Mouse (Mus musculus) adrenal gland, postnatal 36 days (tissue): ENCODE results near the gene Paxip1. TPM values are rescaled to one million over a fixed set of nuclear protein-coding genes. Genes with fewer than 3 reads are reported as not detected.
A peak's percentile ranks its signal among the peaks of the same experiment; 100 is the strongest.

Experiments used
- DNase-seq, 2 experiments: peaks; one replicate each; pipeline ENCODE4 v3.0.0; 2021; ENCODE audit warnings: mixed read lengths in 1 of 2
- long read RNA-seq, 2 experiments: library from polyadenylated mRNA; stranded (forward); transcript quantifications; one replicate each; pipeline ENCODE4 v2.0.0; 2021; ENCODE audit warnings: borderline sequencing depth in 2 of 2
- total RNA-seq, 2 experiments: library from RNA; stranded (reverse); gene quantifications; 2 replicates each; pipeline ENCODE4 v1.2.3; 2021

The Paxip1 gene
- total RNA-seq = 10 to 100 TPM; 23.7 to 28.0 TPM
- long read RNA-seq, experiment 1, full-length matches to known transcripts = 3 of 10 reads
- long read RNA-seq, experiment 1, partial matches to known transcripts = 3 of 10 reads
- long read RNA-seq, experiment 1, other reads (novel, unspliced or antisense) = 4 of 10 reads
- long read RNA-seq, experiment 2, full-length matches to known transcripts = 3 of 7 reads
- long read RNA-seq, experiment 2, partial matches to known transcripts = 3 of 7 reads
- long read RNA-seq, experiment 2, other reads (novel, unspliced or antisense) = 1 of 7 reads

GRCm38 (mm10) chr5:27791303-27792172 lies at the start of gene Paxip1:
Gene Paxip1 (minus strand): TSS chr5:27791691.
- peak; percentile 97 to 98 for DNase-seq

DNA sequence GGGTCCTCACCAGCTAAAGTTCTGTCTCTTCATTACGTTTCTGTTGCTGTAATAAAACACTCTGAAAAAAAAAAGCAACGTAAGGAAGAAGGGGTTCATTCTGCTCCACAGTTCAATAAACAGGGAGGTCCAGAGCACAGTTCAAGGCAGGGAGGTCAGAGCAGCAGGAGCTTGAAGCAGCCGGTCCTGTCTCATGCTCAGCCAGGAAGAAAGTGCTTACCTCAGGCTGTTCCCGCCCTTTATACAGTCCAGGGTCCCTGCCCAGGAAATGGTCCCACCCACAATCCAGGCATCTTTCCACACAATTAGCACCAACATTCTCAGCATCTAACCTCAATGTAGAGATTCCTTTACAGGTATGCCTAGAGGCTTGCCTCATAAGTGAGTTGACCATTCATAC lies 46.6 kb upstream of the Paxip1 start:
- no peak for DNase-seq

- DNase-seq = no peak
These were observed 43.6 kb upstream of the Paxip1 start for GRCm38 (mm10) chr5:27835096-27835495.

- DNase-seq = no peak
These were observed 36.5 kb upstream of the Paxip1 start for GRCm38 (mm10) chr5:27827971-27828370.

GRCm38 (mm10) chr5:27821161-27821560 lies 29.7 kb upstream of the Paxip1 start:
- DNase-seq = no peak

DNA sequence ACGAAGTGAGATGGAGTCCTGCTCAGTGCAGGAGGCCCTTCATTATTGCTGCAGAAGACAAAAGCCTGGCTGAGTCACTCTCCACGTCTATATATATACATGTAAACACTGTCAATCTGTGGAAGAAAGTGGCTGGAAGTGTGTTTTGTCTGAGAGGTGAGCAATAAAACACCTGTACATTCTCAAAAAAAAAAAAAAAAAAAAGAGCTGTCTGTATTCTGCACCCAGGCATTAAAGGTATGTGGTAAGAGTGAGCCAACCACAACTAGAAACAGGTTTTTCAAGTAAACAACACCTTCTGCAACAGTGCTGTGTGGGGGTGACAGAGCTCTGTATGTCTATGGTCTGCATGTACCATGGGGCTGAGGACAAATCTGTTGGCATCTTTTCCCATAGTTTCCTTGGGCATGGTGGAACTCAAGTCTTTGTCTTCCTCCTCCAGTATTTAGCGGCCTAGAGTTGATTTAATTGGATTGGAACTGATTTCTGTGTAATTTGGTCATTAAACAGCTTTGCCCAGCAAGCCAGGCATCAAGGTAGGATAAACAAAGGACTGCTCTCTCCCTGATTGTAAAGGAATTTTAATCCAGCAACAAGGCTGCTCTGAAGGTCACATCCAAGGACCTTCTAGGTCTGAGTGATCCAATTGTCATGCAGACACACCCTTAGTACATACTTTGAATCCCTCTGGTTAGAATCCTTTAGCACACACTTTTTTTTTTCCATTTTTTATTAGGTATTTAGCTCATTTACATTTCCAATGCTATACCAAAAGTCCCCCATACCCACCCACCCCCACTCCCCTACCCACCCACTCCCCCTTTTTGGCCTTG lies 27.6 kb upstream of the Paxip1 start:
- no peak for DNase-seq

GRCm38 (mm10) chr5:27814282-27814681 lies 22.8 kb upstream of the Paxip1 start:
- no peak for DNase-seq

GRCm38 (mm10) chr5:27793923-27794322 lies 2.4 kb upstream of the Paxip1 start:
- peak; percentile 59 to 71 for DNase-seq

GRCm38 (mm10) chr5:27792531-27793205 lies 1.2 kb upstream of the Paxip1 start:
- DNase-seq = no peak

- no peak for DNase-seq
These were observed 631 bp upstream of the Paxip1 start for GRCm38 (mm10) chr5:27792173-27792470.

DNA sequence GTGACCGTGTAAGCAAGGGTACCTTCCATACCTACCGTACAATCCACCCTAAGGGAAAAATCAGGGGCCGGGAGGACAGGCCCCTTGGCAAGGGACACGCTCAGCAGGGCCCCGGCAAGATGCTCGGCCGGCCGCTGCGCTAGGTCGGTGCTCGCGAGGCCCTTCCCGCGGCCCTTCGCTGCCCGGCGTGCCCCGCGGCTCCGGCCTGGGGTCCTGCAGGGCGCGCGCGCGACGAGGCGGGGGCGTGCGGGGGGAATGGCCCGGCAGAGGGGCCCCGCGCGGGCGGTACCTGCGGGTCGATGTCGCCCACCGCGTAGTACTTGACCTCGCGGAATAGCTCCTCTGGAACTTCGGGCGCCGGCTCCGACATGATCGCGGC lies 592 bp downstream of the Paxip1 start:
- peak; percentile 90 to 95 for DNase-seq

DNA sequence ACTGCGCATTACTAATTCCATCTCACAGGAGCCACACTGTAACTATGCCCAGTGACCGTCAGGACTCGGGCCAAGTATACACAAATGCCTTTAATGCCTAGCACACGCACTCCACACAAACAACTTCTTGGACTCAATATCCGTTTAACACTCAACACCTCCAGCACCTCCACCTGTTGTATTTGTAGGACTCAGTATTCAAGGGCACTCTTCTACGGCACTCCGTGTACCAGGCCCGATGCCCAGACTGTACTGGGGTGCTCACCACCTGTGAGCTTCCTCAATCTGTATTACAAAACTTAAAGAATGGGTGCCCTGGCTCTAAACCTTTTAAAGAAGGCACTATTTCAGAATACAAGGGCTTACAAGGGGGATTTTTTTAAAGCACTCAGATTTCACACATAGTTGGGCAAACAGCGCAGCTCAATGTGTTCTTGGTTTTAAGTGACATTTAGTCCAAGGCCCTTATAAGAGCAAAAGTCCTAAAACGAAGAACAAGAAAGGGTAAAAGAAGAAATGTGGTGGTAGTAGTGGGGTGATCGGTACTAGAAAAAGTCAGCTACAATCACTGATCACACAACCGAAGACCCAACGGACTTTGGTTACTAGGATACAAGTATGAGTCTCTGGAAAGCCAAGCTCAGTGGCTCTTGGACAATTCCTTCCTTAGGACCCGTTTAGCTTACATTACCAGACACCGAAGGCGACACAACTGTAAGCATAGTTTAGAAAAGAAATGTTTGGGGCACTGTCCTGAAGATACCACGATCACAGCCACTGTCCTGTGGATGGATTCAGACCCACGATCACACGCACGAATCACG lies 1.2 kb downstream of the Paxip1 start:
- DNase-seq = peak in 1 of 2 experiments; percentile 7

GRCm38 (mm10) chr5:27789586-27789985 lies 1.9 kb downstream of the Paxip1 start:
- DNase-seq = no peak

DNA sequence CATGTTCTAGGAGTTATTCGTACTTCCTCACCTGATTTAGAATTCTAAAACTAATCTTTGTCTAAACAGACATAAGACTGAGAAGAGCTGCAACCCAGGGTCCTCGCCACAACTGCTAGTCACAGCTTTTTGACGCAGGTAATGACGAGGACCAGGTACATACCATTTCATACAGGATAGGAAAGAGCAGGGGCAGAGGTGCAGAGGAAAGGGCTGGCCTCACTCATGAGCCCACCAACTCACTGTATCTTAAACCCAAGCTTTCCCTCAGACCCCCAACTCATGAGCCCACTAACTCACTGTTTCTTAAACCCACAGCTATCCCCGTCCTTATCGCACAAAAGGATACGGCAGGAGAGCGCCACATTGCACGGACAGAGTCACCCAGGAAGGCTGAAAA lies 8.1 kb downstream of the Paxip1 start:
- no peak for DNase-seq

DNA sequence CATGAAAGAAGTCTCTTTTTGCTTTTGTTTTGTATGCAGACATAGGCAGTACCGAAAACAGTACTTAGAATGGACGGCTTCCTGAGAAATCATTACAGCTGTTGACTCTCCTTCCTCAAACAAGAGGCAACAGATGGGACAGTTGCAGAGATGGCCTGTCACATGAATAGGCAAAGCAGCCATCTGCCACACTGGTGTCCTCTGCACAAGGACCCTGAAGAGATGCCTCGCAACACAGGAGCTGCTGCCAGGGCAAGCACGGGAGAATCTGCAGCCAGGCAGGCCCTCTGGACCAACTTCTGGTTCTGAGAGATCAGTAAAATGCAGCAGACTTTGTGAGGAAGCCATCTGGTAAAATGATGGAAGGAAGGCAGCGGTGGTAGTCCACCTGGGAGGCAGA lies 23.5 kb downstream of the Paxip1 start:
- DNase-seq = no peak

GRCm38 (mm10) chr5:27765780-27766179 lies 25.7 kb downstream of the Paxip1 start:
- no peak for DNase-seq

DNA sequence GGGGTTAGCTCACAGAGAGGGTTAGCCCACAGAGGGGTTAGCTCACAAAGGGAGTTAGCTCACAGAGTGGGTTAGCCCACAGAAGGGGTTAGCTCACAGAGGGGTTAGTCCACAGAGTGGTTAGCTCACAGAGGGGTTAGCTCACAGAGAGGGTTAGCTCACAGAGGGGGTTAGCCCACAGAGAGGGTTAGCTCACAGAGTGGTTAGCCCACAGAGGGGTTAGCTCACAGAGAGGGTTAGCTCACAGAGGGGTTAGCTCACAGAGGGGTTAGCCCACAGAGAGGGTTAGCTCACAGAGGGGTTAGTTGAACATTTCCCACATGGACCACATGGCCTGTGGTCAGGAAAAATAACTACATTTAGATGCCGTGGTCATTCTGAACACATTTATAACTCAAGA lies 46.5 kb downstream of the Paxip1 start:
- no peak for DNase-seq

DNA sequence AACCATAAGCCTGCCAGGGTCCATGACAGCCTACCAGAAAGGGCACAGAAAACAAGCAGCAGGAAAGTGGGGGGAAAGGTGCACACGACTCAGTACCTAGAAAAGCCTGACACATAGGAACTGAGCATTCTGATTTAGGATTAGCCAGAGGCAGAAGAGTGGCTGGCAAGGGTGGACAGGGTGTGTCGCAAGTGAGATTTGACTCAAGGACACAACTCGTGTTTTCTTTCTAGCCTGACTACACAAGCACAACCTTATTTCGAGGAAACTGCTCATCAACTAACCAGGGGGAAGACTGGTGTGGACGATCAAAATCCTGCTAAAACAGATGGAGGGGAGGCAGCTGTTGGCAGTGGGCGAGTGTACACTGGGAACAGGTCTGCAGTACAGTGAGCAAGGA lies 52.3 kb downstream of the Paxip1 start:
- DNase-seq = peak in 1 of 2 experiments; percentile 33

GRCm38 (mm10) chr5:27737168-27737567 lies 54.3 kb downstream of the Paxip1 start:
- DNase-seq = peak; percentile 62 to 72

GRCm38 (mm10) chr5:27732288-27732868 lies 59.1 kb downstream of the Paxip1 start:
- DNase-seq = peak; percentile 43 to 48

DNA sequence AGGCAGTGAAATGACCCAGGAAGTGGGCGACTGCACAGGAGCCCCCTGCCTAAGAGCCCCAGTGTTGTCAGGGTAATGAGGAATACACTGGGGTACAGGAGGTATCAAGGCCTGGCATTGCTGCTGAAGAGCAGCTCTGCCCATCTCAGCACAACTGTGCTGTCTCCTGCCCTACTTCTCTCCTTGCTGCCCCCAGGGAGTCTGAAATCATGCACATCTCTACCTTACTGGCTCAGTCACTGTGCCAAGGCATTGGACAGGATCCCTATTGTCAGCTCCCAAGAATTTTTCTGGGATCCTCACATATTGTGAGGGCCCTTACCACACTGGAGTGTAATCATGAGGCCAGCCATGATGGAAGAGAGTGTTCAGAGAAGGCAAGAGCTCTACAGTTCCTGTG lies 60.1 kb downstream of the Paxip1 start:
- no peak for DNase-seq
